Mouse (Mus musculus): Measurements from ENCODE around the gene Kdelc2. TPM values are rescaled to one million over a fixed set of nuclear protein-coding genes. Genes with fewer than 3 reads are reported as not detected.

The Kdelc2 gene
- polyA plus RNA-seq, 1 experiment from 2014 or later: 19.3 TPM

DNA sequence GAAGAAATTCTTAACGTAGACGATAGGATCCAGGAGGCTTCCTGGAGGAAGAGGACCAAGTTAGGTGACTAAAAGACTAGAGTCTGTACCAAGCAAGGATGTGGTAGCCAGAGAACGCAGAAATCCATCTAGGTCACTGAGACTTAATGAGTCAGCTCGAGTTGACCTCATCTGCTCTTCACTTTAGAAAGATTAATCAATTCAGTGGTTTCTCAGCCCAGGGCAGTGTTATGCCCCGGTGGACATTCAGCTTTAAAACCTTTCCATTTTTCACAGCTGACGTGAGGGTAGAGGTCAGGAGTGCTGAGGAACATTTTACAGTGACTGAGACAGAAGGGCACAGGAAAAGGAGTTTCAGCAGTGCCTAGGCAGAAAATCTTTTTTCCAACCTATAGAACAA is 37.4 kb upstream of the Kdelc2 start:
- no peaks in the 10 kb centered on the region for H3K4me1 ChIP-seq (ENCODE audit: control insufficient read depth, insufficient read depth, low read length)
- H3K27ac ChIP-seq (ENCODE audit: low read depth, low read length): no peak overlapping the region
- no peaks in the 10 kb centered on the region for H3K27me3 ChIP-seq (ENCODE audit: control insufficient read depth, insufficient read depth, low read length)
- H3K4me2 ChIP-seq: no peak overlapping the region
- no peaks in the 10 kb centered on the region for H3K9me3 ChIP-seq (replicated peaks; ENCODE audit: control insufficient read depth, low read length)
- 64% methylated on average over 6 of the region's 6 CpGs for WGBS (ENCODE audit: insufficient replicate concordance)
- ATAC-seq (replicated peaks; ENCODE audit: insufficient number of reproducible peaks, low FRiP score, low TSS enrichment): no peak
- no peak overlapping the region for H3K4me3 ChIP-seq (ENCODE audit: low read depth, low read length)
- H3K9ac ChIP-seq (ENCODE audit: low read depth, low read length): no peak overlapping the region
- no peaks in the 10 kb centered on the region for H3K36me3 ChIP-seq (ENCODE audit: control insufficient read depth, insufficient read depth, low read length)

DNA sequence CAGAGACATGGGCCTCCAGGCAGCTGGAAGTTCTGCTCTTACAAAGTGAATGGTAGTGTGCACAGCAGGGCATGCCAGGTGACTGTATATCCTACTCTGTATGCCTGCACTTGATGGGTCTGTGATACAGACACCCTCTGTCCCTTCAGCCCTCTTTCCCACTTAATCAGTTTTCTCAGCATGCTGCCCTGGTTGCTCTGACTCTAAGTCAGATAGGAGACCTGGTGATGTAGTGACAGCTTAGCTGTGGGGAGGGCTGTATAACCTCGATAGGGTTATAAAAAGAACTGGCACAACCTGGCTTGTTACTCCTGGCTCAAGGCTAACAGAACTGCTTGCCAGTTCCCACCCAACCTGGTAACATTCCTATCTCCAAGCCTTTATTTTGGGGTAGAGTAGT is 34.6 kb upstream of the Kdelc2 start:
- 65% methylated on average over 1 of the region's 1 CpGs for WGBS (ENCODE audit: insufficient replicate concordance)
- H3K27me3 ChIP-seq (ENCODE audit: control insufficient read depth, insufficient read depth, low read length): no peaks in the 10 kb centered on the region
- no peak for ATAC-seq (replicated peaks; ENCODE audit: insufficient number of reproducible peaks, low FRiP score, low TSS enrichment)
- no peak overlapping the region for H3K4me2 ChIP-seq
- no peak overlapping the region for H3K4me3 ChIP-seq (ENCODE audit: low read depth, low read length)
- no peaks in the 10 kb centered on the region for H3K4me1 ChIP-seq (ENCODE audit: control insufficient read depth, insufficient read depth, low read length)
- no peaks in the 10 kb centered on the region for H3K9me3 ChIP-seq (replicated peaks; ENCODE audit: control insufficient read depth, low read length)
- no peaks in the 10 kb centered on the region for H3K36me3 ChIP-seq (ENCODE audit: control insufficient read depth, insufficient read depth, low read length)
- H3K27ac ChIP-seq (ENCODE audit: low read depth, low read length): no peak overlapping the region
- no peak overlapping the region for H3K9ac ChIP-seq (ENCODE audit: low read depth, low read length)

DNA sequence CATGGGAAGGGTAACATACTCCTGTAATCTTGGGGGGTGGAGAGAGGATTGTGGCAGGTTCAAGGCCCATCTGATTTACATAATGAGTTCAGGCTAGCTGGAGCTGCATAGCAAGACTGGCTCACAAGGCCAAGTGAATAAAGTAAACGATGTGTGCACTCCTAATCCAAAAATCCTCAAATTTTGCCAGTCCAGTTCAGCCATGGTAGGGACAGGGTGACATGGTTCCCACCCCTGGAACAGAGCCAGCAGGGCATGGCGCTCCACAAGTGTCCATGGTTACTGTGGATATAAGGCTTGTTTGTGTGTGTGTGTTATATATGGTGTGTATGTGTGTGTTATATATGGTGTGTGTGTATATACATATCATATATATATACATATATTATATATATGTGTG is 33.5 kb upstream of the Kdelc2 start:
- H3K27ac ChIP-seq (ENCODE audit: low read depth, low read length): no peak overlapping the region
- no peaks in the 10 kb centered on the region for H3K36me3 ChIP-seq (ENCODE audit: control insufficient read depth, insufficient read depth, low read length)
- no peak overlapping the region for H3K4me3 ChIP-seq (ENCODE audit: low read depth, low read length)
- 78% methylated on average over 2 of the region's 2 CpGs for WGBS (ENCODE audit: insufficient replicate concordance)
- no peak for ATAC-seq (replicated peaks; ENCODE audit: insufficient number of reproducible peaks, low FRiP score, low TSS enrichment)
- H3K27me3 ChIP-seq (ENCODE audit: control insufficient read depth, insufficient read depth, low read length): no peaks in the 10 kb centered on the region
- H3K4me2 ChIP-seq: no peak overlapping the region
- no peaks in the 10 kb centered on the region for H3K4me1 ChIP-seq (ENCODE audit: control insufficient read depth, insufficient read depth, low read length)
- no peak overlapping the region for H3K9ac ChIP-seq (ENCODE audit: low read depth, low read length)
- no peaks in the 10 kb centered on the region for H3K9me3 ChIP-seq (replicated peaks; ENCODE audit: control insufficient read depth, low read length)

DNA sequence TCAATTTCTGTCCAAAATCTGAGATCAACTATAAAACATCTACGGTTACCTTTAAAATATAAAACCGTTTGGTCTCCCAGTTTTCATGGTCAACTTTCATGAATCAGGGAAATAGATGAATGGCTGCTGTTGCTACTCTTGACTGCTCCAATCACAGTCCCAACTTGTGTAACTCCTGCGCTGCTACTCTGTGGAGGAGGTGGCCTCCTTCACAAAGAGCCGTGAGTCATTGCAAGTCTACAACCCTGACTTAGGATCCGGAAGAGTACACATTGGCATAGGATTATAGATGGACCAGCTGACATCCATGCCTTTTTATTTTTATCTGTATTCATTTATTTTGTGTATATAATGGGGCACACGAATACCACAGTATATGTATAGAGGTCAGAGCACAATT is 31.9 kb upstream of the Kdelc2 start:
- Histone ChIP-seq H3K4me3 (ENCODE audit: low read depth, low read length) (no peak overlapping the region), H3K36me3 (ENCODE audit: control insufficient read depth, insufficient read depth, low read length) (no peaks in the 10 kb centered on the region), H3K27me3 (ENCODE audit: control insufficient read depth, insufficient read depth, low read length) (no peaks in the 10 kb centered on the region), H3K4me1 (ENCODE audit: control insufficient read depth, insufficient read depth, low read length) (no peaks in the 10 kb centered on the region), H3K4me2 (no peak overlapping the region), H3K27ac (ENCODE audit: low read depth, low read length) (no peak overlapping the region), H3K9me3 (replicated peaks; ENCODE audit: control insufficient read depth, low read length) (no peaks in the 10 kb centered on the region), H3K9ac (ENCODE audit: low read depth, low read length) (no peak overlapping the region)
- ATAC-seq (replicated peaks; ENCODE audit: insufficient number of reproducible peaks, low FRiP score, low TSS enrichment): no peak
- 87% methylated on average over 6 of the region's 6 CpGs for WGBS (ENCODE audit: insufficient replicate concordance)

DNA sequence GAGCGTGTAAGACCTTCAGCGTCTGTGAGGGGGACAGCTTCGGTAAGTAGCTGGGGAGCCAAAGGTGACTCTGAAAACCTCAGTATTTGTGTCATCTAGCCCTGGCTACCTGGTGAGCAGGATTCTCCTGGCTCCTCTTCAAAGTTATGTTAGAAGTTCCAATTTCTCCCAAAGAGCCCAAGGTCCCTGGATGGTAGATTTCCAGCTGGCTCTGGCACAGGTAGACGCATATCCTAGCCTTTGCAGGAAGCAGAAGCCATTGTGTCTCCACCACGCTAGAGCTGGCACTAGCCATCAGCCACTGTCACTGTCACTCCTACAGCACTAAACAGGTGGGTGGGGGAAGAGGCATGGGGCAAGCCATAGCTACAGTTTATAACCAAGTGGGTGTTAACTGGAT is 30.7 kb upstream of the Kdelc2 start:
- no peaks in the 10 kb centered on the region for H3K4me1 ChIP-seq (ENCODE audit: control insufficient read depth, insufficient read depth, low read length)
- no peak overlapping the region for H3K27ac ChIP-seq (ENCODE audit: low read depth, low read length)
- H3K27me3 ChIP-seq (ENCODE audit: control insufficient read depth, insufficient read depth, low read length): no peaks in the 10 kb centered on the region
- no peak for ATAC-seq (replicated peaks; ENCODE audit: insufficient number of reproducible peaks, low FRiP score, low TSS enrichment)
- H3K36me3 ChIP-seq (ENCODE audit: control insufficient read depth, insufficient read depth, low read length): no peaks in the 10 kb centered on the region
- WGBS (ENCODE audit: insufficient replicate concordance): 86% methylated on average over 5 of the region's 5 CpGs
- no peak overlapping the region for H3K4me3 ChIP-seq (ENCODE audit: low read depth, low read length)
- H3K9me3 ChIP-seq (replicated peaks; ENCODE audit: control insufficient read depth, low read length): no peaks in the 10 kb centered on the region
- no peak overlapping the region for H3K9ac ChIP-seq (ENCODE audit: low read depth, low read length)
- H3K4me2 ChIP-seq: no peak overlapping the region

DNA sequence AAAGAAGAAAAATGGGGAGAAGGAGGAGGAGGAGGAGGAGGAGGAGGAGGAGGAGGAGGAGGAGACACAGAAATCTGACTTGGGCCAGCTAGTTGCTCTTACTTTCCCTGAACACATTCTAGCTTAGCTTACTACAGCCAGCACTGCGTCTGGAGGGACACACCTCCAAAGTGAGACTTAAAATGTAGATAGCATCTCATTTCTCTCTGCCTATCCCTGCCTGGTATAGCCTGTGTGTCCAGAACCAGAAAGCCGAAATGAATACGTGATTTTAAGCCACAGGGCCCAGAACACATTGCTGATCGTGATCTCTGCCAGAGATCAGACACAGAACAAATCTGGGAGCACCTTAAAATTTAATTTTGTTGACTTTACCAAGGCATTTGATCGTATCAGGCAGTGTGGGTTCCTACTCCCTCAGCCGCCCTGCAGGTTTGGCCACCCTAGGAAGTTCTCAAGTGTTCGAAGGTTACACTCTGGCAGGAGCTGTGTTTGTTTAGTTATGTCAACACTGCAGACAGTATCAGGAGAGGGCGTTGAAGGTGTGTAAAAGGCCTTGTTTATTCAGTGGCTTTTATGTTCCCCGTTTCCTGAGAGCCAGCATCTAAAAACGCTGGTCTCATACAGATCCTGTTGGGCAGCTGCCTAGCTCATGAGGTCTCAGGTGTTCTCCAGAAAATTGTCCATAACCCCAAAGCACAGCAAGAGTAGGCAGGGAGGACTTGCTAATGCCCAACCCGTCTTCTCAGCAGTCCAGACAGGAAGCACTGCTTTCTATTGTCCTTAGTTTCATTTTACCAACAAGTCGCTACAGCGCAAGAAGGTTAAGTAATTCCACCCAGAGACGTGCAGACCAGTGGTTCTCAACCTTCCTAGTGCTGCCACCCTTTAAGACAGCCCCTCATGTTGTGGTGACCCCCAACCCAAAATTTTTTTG is 27.3 kb upstream of the Kdelc2 start:
- no peaks in the 10 kb centered on the region for H3K9me3 ChIP-seq (replicated peaks; ENCODE audit: control insufficient read depth, low read length)
- H3K36me3 ChIP-seq (ENCODE audit: control insufficient read depth, insufficient read depth, low read length): no peaks in the 10 kb centered on the region
- no peak overlapping the region for H3K9ac ChIP-seq (ENCODE audit: low read depth, low read length)
- WGBS (ENCODE audit: insufficient replicate concordance): 48% methylated on average over 14 of the region's 14 CpGs
- H3K27ac ChIP-seq (ENCODE audit: low read depth, low read length): no peak overlapping the region
- no peak overlapping the region; the same call in 1 of the 2 replicates for H3K4me2 ChIP-seq
- no peak for ATAC-seq (replicated peaks; ENCODE audit: insufficient number of reproducible peaks, low FRiP score, low TSS enrichment)
- no peak overlapping the region for H3K4me3 ChIP-seq (ENCODE audit: low read depth, low read length)
- H3K27me3 ChIP-seq (ENCODE audit: control insufficient read depth, insufficient read depth, low read length): no peaks in the 10 kb centered on the region
- no peaks in the 10 kb centered on the region for H3K4me1 ChIP-seq (ENCODE audit: control insufficient read depth, insufficient read depth, low read length)

DNA sequence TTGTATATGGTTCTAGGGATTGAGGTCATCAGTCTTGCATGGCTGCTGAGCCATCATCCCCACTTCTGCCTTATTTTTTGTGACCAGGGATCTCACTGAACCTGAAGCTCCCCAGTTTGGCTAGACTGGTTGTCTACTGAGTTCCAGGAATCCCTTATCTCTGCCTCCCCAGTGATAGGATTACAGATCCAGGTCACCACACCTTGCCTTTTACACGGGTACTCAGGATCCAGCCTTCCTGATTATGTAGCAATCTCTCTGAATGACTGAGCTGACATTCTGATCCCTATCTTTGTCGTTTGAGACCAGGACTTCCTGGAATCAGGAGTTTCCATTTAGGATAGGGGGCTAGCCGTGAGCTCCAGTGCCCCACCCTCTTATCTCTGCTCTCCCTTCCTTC is 12.5 kb upstream of the Kdelc2 start:
- H3K4me2 ChIP-seq: no peak overlapping the region
- no peaks in the 10 kb centered on the region for H3K4me1 ChIP-seq (ENCODE audit: control insufficient read depth, insufficient read depth, low read length)
- H3K36me3 ChIP-seq (ENCODE audit: control insufficient read depth, insufficient read depth, low read length): no peaks in the 10 kb centered on the region
- no peak for ATAC-seq (replicated peaks; ENCODE audit: insufficient number of reproducible peaks, low FRiP score, low TSS enrichment)
- H3K27ac ChIP-seq (ENCODE audit: low read depth, low read length): no peak overlapping the region
- H3K9ac ChIP-seq (ENCODE audit: low read depth, low read length): no peak overlapping the region
- 31% methylated on average over 3 of the region's 3 CpGs for WGBS (ENCODE audit: insufficient replicate concordance)
- no peaks in the 10 kb centered on the region for H3K9me3 ChIP-seq (replicated peaks; ENCODE audit: control insufficient read depth, low read length)
- no peak overlapping the region for H3K4me3 ChIP-seq (ENCODE audit: low read depth, low read length)
- H3K27me3 ChIP-seq (ENCODE audit: control insufficient read depth, insufficient read depth, low read length): no peaks in the 10 kb centered on the region

DNA sequence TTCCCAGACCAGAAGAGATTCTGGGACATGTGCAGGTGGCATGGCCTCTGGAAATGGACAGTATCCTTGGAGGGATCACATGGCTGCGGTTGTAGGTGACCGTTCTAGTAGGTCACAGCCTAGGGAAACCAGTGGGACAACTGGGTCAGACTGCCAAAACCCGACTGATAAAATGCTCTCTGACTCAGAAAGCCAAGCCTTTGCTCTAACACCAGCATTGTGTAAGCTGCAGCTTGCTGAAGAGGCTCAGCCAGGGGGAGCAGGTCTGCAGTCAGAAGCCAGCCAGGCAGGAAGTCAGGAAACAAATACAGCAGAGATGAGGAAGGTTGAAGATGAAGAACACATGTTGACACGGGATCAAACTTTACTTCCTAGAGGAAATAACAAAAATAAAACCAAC is 7.9 kb upstream of the Kdelc2 start:
- no peak for ATAC-seq (replicated peaks; ENCODE audit: insufficient number of reproducible peaks, low FRiP score, low TSS enrichment)
- Histone ChIP-seq H3K9me3 (replicated peaks; ENCODE audit: control insufficient read depth, low read length) (no peaks in the 10 kb centered on the region), H3K27ac (ENCODE audit: low read depth, low read length) (no peak overlapping the region), H3K36me3 (ENCODE audit: control insufficient read depth, insufficient read depth, low read length) (no peaks in the 10 kb centered on the region), H3K4me2 (no peak overlapping the region), H3K4me1 (ENCODE audit: control insufficient read depth, insufficient read depth, low read length) (no peaks in the 10 kb centered on the region), H3K9ac (ENCODE audit: low read depth, low read length) (no peak overlapping the region), H3K27me3 (ENCODE audit: control insufficient read depth, insufficient read depth, low read length) (no peaks in the 10 kb centered on the region), H3K4me3 (ENCODE audit: low read depth, low read length) (no peak overlapping the region)
- WGBS (ENCODE audit: insufficient replicate concordance): 58% methylated on average over 4 of the region's 4 CpGs

DNA sequence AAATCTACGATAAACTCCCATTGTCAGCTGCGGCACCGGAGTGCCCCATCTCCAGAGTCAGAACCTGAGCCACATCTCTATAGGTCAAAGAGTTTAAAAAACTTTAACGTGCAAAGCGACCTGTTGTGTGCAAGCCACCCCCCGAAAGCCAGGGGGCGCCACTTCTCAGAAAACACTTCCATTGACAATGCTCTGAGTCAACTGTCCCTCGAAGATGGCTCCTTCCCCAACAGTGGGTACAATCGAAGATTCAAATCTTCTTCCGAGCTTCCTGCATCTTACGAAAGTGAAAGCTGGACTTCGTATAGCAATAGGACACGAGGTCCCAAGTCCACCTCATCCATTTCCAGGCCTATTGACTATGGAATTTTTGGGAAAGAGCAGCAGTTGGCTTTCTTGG is 7.0 kb upstream of the Kdelc2 start:
- no peak for ATAC-seq (replicated peaks; ENCODE audit: insufficient number of reproducible peaks, low FRiP score, low TSS enrichment)

More for the DNA sequence above, 7.0 kb upstream of the Kdelc2 start:
- Histone ChIP-seq H3K9ac (ENCODE audit: low read depth, low read length) (no peak overlapping the region), H3K4me1 (ENCODE audit: control insufficient read depth, insufficient read depth, low read length) (no peaks in the 10 kb centered on the region), H3K27me3 (ENCODE audit: control insufficient read depth, insufficient read depth, low read length) (no peaks in the 10 kb centered on the region), H3K4me3 (ENCODE audit: low read depth, low read length) (no peak overlapping the region), H3K27ac (ENCODE audit: low read depth, low read length) (no peak overlapping the region), H3K36me3 (ENCODE audit: control insufficient read depth, insufficient read depth, low read length) (no peaks in the 10 kb centered on the region), H3K4me2 (no peak overlapping the region), H3K9me3 (replicated peaks; ENCODE audit: control insufficient read depth, low read length) (no peaks in the 10 kb centered on the region)
- 80% methylated on average over 13 of the region's 13 CpGs for WGBS (ENCODE audit: insufficient replicate concordance)

Measured in heart, embryonic 11.5 days (tissue).